Mouse (Mus musculus) telencephalon, adult 2 months (tissue): ENCODE measurements around the gene Atp4b.
"Not testable (repeated sequence)": the region's sequence is repeated elsewhere in the genome, so short reads cannot be mapped to it uniquely, and the experiment has no call there.

Experiments used
- DNase-seq: peaks from one replicate; pipeline ENCODE4 v3.0.0-alpha.2; 2011; ENCODE audit warnings: low read depth, low spot score

Atp4b gene

DNA sequence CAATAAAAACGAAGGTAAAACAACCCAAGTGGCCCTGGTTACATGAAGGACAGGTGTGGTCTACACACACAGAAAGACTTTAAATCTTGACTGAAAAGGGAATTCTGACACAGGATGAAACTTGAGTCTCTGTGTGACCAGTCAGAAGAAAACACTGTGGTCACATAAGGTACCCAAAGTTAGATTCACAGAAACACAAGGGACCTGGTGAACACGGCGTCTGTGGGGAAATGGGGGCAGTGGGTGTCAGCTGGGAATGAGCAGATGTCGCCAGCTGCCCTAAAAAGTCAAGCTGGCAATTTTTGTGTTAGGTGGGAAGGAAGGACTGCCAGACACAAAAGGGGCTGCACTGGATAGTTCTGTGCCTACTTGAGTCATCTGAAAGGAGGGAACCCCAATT is 13.6 kb downstream of the Atp4b start:
- DNase-seq: no peak

DNA sequence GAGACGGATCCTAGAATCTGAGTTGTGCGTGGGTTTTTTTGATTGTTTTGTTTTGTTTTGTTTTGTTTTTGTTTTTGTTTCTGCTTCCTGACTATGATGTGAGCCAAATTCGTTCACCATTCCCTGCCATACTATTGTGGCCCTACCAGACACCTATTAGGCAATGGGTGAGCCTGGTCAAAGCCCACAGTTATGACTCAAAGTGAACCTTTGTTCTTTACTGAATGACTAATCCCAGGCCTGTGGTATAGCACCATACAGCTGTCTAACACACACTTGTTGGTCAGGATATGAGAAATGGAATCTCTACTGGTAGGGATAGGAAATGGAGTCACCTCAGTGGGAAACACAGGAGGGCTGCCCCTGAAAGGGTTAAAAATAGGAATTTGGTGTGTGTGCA is 14.1 kb downstream of the Atp4b start:
- no peak for DNase-seq

DNA sequence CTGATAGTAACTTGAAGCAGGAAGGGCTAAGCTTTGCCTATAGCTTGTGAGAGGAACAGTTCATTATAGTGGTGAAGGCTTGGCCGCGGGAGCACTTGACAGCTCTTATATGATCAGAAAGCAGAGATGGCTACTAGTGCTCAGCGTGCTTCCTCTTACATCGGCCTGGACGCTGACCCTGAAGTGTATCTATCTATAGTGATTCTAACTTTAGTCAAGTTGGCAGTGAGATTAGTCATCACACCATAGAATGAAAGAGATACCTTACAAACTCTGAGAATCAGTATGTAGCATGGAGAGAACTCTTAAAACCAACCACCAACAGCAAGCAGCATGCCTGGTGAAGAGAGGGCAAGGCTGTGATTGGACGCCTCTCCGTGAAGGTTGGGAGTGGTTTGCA is 15.0 kb downstream of the Atp4b start:
- DNase-seq: no peak

DNA sequence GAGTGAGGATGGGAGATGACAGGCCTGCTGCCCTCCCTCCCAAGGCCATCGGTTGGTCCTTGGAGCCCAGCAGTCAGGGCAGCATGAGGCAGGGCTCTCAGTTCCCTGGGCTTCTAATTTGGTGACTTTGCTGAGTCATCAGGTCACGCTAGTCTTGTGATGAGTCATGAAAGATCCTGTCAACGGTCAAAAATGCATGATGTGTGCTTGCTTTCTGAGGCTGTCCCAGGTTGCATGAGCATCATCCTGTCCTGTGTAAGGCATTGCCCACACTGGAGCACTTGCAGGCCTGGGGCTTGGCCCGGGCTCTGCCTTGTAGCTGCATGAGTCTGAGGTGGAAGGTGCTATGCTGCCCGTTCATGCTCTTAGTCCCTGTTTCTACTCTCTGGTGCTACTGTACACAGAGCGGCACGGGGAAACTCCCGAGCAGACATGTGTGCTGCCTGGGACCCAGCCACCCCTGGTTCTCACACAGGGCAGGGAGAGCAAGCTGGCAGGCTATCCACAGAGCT is 23.4 kb downstream of the Atp4b start:
- DNase-seq: no peak

DNA sequence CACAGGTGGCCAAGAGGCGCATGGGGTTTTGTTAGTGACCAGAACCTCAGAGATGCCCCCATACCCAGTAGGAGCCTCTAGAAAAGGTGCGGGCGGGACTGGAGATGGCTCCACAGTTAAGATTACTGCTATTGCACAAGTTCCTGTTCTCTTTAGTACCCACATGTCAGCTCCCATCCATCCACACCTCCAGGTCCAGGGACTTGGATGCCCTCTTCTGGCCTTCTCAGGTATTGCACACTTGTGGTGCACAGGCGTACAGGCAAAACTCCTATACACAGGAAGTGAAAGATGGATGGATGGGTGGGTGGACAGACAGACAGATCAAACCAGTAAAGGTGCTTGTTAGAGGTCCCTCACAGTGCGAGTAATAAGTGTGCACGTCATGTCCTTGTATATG is 34.8 kb downstream of the Atp4b start:
- DNase-seq: no peak

DNA sequence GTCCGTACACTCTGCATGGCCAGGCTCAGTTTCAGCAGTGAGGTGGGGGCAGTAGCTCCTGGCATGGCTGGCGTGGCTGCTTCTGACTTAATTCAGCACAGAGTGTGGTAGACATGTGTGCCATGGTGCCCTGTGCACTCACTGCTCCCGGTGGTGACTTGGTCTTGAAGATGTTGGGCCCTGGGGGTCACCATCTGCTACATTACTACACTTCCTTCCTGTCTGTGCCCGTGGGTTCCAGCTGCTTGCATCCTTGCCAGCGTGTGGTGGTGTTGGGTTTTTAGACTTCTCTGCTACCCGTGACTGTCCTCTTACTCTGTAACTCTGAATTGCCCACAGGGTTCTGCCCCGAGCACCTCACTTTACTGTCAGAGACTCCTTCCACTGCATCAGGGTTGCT is 36.4 kb downstream of the Atp4b start:
- DNase-seq: no peak

DNA sequence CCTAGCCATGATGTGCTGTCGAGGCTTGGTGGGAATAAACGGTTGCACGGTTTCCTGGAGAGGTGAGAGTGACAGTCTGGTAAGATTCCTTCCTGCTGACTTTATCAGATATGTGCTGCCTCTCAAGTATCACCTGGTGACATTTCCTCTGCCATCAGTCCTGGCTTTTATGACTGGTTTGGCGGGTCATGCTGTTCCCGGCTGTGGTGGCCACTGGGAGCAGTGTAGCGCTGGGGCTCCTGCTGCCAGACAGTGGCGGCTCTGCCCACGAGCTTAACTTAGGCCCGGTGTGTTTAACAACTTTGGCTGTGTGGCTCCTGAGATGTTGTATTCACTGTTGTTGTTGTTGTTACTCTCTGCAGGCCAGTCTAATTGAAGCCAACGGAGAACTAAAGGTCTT is 39.9 kb downstream of the Atp4b start:
- no peak for DNase-seq

DNA sequence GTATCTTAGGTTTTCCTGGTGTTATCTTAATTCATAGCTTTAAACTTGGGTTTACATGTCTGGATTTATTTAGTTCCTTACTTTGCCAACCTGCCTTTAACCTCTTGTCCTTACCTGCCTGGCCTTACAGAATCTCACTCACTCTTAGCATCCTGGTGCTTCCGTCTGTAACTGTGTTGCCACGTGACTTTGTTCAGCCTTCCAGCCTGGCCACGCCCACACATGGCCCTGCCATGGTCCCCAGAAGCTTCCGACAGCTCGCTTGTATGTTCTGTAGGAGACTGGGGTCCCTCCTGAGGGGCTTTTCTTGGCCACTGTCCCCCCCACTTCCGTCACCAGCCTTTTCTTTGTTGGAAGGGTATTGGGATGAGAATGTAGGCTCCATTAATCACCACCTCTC is 40.4 kb downstream of the Atp4b start:
- no peak for DNase-seq

DNA sequence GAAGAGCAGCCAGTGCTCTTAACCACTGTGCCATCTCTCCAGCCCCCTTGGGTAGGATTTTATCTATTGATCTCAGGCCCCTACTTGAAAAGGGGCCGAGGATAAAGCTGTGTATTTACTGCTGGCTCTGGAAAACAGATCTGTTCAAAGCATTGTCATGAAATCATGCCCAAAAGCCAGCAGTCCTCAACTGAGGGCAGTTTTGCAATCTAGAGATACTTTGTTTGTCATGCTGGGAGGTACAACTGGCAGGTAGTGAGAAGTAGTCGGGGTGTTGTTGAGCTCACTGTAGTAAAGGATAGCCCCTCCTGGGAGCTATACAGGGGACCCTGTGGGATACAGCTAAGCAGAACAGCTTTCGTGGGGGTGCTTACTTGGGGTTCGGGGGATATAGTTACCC is 42.7 kb downstream of the Atp4b start:
- DNase-seq: no peak

DNA sequence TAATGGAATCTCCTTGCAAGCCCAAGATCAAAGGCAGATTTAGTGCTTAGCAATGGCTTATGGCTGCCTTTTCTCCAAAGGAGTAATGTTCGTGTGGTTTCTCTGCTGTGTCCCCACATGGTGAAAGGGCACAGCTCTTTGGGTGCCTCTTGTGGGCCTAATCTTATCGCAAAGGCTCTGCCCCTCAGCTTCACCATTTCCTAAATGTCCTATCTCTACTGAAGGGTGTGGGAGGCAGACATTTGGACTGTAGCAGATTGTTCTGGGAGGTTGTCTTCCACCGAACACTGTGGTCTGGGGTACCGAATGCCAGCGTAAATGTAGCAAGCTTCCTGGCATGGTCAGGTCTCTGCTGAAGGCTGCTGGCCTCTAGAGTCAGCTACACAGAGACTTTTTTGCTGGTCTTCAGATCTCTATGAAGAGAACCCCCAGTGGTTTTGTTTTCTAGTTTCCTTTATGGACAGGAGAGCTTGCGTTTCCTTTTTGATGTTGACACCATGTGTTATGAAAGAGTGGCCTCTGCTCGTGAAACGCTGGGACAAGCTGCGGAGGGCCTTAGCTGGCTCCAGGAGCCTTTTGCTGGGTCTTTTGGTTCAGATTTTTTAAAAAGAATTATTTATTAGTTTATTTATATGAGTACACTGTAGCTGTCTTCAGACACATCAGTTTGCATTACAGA is 43.3 kb downstream of the Atp4b start:
- DNase-seq: no peak

DNA sequence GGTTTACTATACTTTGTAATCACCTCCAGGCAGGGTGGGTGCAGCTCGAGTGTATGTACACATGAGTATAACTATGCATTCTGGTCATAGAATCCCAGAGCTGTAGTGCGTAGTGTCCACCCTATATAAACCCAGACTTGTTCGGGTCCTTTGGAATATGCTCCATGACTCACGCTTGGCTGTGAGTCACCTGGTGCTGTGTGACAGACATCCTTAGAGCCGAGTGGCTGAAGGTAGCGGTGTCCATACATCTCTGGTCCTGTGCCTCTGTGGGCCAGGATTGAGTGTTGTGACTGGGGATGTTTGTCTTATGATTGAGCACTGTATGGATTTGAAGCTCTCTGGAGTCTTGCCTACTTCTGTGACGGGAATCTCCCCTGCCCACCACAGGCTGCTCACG is 44.0 kb downstream of the Atp4b start:
- DNase-seq: no peak

DNA sequence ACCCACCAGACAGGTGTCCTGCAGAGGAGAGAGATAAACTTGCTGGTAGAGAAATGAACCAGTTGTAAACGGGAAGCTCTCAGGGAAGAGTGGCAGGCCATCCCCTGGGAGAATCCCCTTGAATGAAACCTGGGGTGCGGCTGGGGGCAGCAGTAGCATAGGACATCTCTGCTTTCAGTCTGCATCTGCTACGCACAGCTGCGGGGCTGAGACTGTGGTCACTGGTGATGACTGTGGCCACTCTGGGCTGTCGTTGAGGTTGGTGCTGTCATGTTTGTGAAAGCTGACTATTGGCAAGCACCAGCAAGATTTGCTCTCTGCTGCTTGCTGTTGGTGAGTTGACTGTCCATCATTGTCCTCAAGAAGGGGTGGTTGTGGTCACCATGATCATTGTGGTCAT is 45.0 kb downstream of the Atp4b start:
- DNase-seq: no peak

DNA sequence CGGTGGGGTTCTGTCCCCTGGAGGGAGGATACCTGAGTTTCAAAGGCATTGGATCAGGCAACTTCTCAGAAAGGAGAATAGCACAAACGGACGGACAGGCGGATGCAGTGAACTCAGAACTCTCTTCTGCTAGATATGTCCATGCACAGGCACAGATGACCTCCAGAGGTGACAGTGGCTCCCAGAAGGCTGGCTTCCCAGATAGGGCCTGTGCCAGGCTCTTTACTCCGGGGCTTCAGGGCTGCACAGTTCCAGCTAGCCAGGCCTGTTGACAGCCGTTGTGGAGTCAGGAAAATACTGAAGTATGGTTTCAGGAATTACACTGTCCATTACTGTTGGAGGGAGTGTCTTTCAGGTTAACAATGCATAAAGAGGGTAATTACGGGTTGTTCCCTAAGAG is 46.6 kb downstream of the Atp4b start:
- DNase-seq: no peak

DNA sequence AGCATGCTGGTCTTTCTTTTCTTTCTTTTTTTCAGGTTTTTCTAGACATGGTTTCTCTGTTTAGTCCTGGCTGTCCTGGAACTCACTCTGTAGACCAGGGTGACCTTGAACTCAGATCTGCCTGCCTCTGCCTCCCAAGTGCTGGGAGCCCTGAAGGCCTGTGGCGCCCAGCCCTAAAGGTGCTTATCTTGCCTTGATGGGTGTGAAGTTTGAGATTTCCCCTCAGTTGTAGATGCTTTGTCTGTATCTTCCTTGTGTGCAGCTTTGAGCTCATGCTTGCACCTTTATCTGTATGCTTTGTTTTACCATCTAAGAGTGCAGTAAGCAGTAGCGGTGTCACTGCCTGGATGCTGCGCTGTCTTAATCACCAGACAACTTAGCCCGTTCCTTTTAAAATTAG is 53.5 kb downstream of the Atp4b start:
- no peak for DNase-seq

DNA sequence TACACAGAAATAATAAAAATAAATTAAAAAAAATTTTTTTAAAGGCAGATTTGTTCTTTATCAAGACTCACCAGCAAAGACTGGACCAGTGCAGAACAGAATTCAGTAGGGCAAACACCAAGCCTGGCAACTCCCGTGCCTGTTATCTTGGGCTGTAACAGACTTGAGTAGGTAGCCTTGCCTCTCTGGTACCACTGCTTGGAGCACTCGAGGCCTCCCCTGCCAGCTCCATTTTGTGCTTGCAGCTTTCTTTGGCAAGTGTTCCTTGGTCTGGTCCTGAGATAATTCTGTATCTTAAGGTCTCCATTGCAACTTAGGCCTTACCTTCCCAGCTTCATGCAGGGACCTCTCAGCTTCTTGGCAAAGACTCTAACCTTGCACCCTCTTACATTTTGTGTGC is 54.3 kb downstream of the Atp4b start:
- no peak for DNase-seq

DNA sequence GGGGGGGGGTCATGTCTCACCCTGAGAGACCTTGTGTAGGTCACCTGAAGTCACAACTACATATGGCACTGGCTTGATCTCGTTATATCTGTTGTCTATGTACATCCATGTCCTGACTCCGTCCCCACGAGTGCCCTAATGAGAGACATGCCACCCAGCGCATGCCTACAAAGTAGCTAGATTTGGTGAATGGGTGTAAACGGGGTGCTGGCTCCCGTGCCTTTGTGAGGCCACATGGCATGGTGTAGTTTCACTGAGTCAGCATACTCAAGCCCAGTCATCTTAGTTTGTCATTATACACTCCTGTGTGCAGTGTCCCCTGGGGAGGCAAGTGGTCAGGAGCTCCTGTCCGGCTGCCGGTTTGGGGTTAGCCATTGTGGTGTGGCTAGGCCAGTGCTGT is 56.0 kb downstream of the Atp4b start:
- no peak for DNase-seq

DNA sequence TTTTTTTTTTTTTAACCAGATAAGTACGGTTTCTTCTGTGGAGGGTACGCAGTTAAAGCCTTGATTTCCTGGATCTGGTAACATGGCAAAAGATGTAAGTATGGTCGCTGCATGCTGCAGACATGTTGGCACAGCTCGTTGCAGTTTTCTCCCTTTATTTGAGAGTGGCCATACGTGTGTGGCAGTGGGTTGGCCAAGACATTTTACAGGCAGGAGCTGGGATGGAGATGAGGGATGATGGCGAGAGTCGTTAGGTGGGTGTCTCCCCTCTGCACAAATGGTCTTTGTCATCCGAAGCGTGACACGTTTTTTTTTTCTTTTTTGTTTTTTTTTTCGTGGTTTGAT is 57.0 kb downstream of the Atp4b start:
- no peak for DNase-seq

DNA sequence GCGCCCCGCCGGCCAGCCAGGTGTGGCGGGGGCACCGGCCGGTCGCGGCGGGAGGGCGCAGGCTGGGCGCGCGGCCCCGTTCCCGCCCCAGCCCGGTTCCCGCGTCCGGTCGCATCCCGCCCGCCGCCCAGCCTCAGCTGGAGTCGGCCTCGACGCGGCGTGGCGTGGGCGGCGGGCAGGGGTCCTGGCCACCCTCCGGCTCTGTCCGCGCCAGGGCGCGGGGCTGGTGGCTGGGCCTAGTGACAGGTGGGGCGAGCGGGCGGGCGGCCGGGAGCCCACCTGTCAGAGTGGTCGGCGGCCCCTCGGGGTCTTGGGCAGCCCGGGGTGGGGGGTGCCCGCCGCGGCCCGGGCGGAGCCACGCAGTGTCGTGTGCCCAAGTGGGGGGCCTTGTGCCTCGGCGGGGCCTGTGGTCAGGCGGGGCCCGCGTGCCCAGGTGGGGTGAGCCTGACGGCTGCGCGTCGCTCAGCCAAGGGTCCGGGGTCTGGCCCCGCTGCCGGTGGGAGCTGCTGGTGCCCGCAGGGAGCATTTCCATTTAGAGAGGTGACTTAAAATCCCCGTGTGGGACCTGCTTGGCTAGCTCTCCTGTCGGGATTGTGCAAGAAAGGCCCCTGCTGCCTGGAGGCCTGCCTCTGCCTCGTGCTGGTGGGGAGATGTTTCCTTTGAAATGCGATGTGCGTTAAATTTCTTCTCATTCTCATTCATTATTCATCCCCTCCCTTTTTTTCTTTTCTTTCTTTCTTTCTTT is 57.6 kb downstream of the Atp4b start:
- DNase-seq: no peak

DNA sequence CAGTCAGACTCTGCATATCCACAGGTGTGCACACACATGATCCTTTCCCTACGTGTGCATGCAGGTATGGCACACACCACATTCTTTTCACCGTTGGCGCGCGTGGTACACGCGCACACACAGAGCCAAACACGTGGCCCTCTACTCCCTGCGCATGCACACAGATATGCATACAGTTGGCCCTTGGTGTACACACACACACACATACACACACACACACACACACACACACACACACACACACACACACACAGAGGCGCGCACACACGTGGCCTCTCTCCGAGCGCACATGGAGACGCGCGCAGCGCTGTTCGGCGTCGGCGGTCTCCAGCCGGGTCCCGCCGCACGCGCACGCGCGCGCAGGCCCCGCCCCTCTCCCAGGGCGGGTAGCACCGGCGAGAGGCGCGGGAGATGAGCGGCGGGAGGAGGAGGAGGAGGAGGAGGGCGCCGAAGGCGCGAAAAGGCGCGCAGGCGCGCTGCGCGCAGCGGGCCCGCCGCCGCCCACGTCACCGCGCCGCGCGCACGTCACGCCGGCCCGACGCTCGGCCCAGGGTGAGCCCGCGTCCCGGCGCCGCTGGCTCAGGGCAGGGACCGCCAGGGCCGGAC is 58.3 kb downstream of the Atp4b start, which contains the start of gene Tfdp1:
Gene Tfdp1, plus strand, starts transcription at position 497 of the 606 bp plus-strand sequence.
- peak; percentile 58 for DNase-seq

DNA sequence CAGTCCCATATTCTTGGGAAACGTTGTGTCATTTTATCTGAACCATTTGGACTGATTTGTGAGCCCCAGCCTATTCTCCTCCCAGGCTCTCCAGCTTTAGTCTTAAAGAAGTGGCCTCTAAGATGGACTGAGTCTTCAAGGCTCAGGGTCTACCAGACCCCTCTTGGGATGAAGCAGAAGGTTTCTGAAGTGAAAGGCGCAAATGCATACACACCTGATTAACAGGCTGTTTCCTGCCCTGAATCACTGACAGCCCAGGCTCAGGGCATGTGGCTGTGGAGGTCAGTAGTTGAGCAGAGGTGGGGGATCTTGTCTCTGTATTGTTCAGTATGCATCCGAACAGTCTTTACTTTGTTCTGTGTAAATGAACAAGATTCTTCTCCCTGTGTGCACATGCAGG is 58.9 kb downstream of the Atp4b start:
- DNase-seq: no peak

DNA sequence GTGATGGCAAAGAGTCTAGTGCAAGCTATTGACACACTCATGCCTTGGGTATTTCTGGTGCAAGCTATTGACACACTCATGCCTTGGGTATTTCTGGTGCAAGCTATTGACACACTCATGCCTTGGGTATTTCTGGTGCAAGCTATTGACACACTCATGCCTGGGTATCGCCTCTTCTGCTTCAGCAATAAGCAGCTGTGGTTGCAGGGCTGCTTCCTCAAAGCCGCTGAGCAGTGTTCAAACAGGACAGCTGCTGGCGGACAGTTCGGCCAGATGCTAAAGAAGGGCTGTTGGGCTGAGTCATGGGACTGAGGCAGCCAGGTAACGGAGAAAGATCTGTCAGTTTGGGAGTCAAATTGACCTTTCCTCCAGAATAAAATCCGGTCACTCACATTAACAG is 59.4 kb downstream of the Atp4b start:
- DNase-seq: not testable (repeated sequence)
